Mouse (Mus musculus): Measurements from ENCODE around the gene Phc2. TPM values are rescaled to one million over a fixed set of nuclear protein-coding genes. Genes with fewer than 3 reads are reported as not detected.

The Phc2 gene
- polyA plus RNA-seq, 1 experiment from 2014 or later = 27.1 TPM

GRCm38 (mm10) chr4:128721761-128722160 is 67.3 kb downstream of the Phc2 start:
- no peak for DNase-seq (ENCODE audit: low spot score)
- no peaks in the 10 kb centered on the region for H3K27me3 ChIP-seq (ENCODE audit: control insufficient read depth, insufficient read depth, low read length)
- H3K9me3 ChIP-seq (ENCODE audit: control insufficient read depth, low read length) = no peaks in the 10 kb centered on the region
- H3K4me3 ChIP-seq (ENCODE audit: low read depth, low read length) = no peak overlapping the region
- H3K27ac ChIP-seq (replicated peaks) = no peak overlapping the region
- no peaks in the 10 kb centered on the region for H3K36me3 ChIP-seq (ENCODE audit: control insufficient read depth, insufficient read depth, low read length)
- no peak overlapping the region for H3K4me2 ChIP-seq (replicated peaks; ENCODE audit: low read depth)
- TF ChIP-seq EP300 (optimal IDR thresholded peaks at IDR 0.05) (no peak), CTCF (IDR thresholded peaks at IDR 0.05; ENCODE audit: low read depth) (no peak)
- H3K4me1 ChIP-seq (replicated peaks; ENCODE audit: control insufficient read depth, insufficient read depth) = 0 out of 2 replicates have a peak, but pooled peaks cover 2% of the 10 kb centered on the region
- no peak for ATAC-seq (ENCODE audit: low FRiP score, low TSS enrichment)
- no peak overlapping the region for H3K9ac ChIP-seq (ENCODE audit: low read length)
- WGBS = 85% methylated on average over 4 of the region's 4 CpGs

DNA sequence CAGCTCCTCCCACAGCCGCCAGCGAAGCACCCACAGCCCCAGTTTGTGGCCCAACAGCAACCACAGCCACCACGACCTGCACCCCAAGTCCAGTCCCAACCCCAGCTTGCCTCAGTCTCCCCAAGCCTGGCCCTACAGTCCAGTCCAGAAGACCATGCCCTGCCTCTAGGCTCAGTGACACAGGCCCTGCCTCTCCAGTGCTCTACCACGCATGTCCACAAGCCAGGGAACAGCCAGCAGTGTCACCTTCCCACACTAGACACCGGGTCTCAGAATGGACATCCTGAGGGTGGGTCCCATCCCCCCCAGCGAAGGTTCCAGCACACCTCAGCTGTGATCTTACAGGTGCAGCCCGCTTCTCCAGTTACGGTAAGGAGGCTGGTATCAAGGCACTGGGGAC is 68.4 kb downstream of the Phc2 start:
- no peak for TF ChIP-seq CTCF (IDR thresholded peaks at IDR 0.05; ENCODE audit: low read depth)
- no peak for TF ChIP-seq EP300 (optimal IDR thresholded peaks at IDR 0.05)
- DNase-seq (ENCODE audit: low spot score) = no peak
- no peak overlapping the region for H3K9ac ChIP-seq (ENCODE audit: low read length)
- H3K27me3 ChIP-seq (ENCODE audit: control insufficient read depth, insufficient read depth, low read length) = no peaks in the 10 kb centered on the region
- no peak overlapping the region for H3K4me3 ChIP-seq (ENCODE audit: low read depth, low read length)
- no peaks in the 10 kb centered on the region for H3K9me3 ChIP-seq (ENCODE audit: control insufficient read depth, low read length)
- 0 out of 2 replicates have a peak, but pooled peaks cover 2% of the 10 kb centered on the region for H3K4me1 ChIP-seq (replicated peaks; ENCODE audit: control insufficient read depth, insufficient read depth)
- no peak overlapping the region for H3K27ac ChIP-seq (replicated peaks)
- WGBS = 92% methylated on average over 8 of the region's 8 CpGs
- no peak for ATAC-seq (ENCODE audit: low FRiP score, low TSS enrichment)
- H3K4me2 ChIP-seq (replicated peaks; ENCODE audit: low read depth) = no peak overlapping the region
- no peaks in the 10 kb centered on the region for H3K36me3 ChIP-seq (ENCODE audit: control insufficient read depth, insufficient read depth, low read length)

DNA sequence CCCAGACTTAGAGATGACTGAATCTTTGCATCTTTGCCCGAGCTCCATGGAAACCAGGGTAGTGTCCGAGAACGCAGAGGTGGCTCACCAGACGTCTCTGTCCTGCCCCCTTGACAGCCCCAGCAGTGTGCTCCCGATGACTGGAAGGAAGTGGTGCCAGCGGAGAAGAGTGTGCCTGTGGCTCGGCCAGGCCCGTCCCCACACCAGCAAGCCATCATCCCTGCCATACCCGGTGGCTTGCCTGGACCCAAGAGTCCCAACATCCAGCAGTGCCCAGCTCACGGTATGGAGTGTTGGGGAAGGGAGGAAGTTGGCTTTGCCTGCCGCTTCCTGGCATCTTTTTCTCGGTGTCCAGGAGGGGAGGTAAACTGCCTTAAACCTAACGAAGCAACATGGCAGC is 68.9 kb downstream of the Phc2 start:
- H3K9me3 ChIP-seq (ENCODE audit: control insufficient read depth, low read length) = no peaks in the 10 kb centered on the region
- no peaks in the 10 kb centered on the region for H3K27me3 ChIP-seq (ENCODE audit: control insufficient read depth, insufficient read depth, low read length)
- TF ChIP-seq EP300 (optimal IDR thresholded peaks at IDR 0.05) (no peak), CTCF (IDR thresholded peaks at IDR 0.05; ENCODE audit: low read depth) (no peak)
- H3K9ac ChIP-seq (ENCODE audit: low read length) = no peak overlapping the region
- no peak overlapping the region for H3K4me2 ChIP-seq (replicated peaks; ENCODE audit: low read depth)
- H3K4me3 ChIP-seq (ENCODE audit: low read depth, low read length) = no peak overlapping the region
- 0 out of 2 replicates have a peak, but pooled peaks cover 2% of the 10 kb centered on the region for H3K4me1 ChIP-seq (replicated peaks; ENCODE audit: control insufficient read depth, insufficient read depth)
- no peak overlapping the region for H3K27ac ChIP-seq (replicated peaks)
- DNase-seq (ENCODE audit: low spot score) (no peak), ATAC-seq (ENCODE audit: low FRiP score, low TSS enrichment) (no peak)
- 88% methylated on average over 13 of the region's 13 CpGs for WGBS
- H3K36me3 ChIP-seq (ENCODE audit: control insufficient read depth, insufficient read depth, low read length) = no peaks in the 10 kb centered on the region

DNA sequence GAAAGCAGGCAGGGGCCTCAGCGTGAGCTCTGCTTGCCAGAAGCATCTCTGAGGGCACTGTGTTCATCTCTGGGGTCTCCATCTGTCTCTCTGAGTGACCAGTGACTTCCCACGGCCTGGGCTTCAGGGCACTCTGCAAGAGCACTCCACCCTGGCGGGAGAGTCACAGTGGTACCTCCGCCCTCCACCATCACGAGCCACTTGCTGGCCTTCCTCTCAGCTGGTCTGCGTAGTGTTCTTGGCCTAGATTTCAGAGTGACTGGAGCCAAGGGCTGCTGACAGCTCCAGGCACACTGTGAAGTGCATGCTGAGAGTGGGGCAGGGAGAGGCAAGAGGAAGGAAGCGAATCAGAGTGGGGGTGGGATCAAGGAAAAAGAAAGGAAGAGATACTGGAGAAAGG is 69.6 kb downstream of the Phc2 start:
- H3K27ac ChIP-seq (replicated peaks) = no peak overlapping the region
- ATAC-seq (ENCODE audit: low FRiP score, low TSS enrichment) = no peak
- TF ChIP-seq EP300 (optimal IDR thresholded peaks at IDR 0.05) = no peak
- TF ChIP-seq CTCF (IDR thresholded peaks at IDR 0.05; ENCODE audit: low read depth) = no peak
- H3K9me3 ChIP-seq (ENCODE audit: control insufficient read depth, low read length) = no peaks in the 10 kb centered on the region
- 0 out of 2 replicates have a peak, but pooled peaks cover 2% of the 10 kb centered on the region for H3K4me1 ChIP-seq (replicated peaks; ENCODE audit: control insufficient read depth, insufficient read depth)
- 70% methylated on average over 7 of the region's 7 CpGs for WGBS
- no peak overlapping the region for H3K9ac ChIP-seq (ENCODE audit: low read length)
- no peaks in the 10 kb centered on the region for H3K36me3 ChIP-seq (ENCODE audit: control insufficient read depth, insufficient read depth, low read length)
- H3K27me3 ChIP-seq (ENCODE audit: control insufficient read depth, insufficient read depth, low read length) = no peaks in the 10 kb centered on the region
- H3K4me3 ChIP-seq (ENCODE audit: low read depth, low read length) = no peak overlapping the region
- no peak for DNase-seq (ENCODE audit: low spot score)
- H3K4me2 ChIP-seq (replicated peaks; ENCODE audit: low read depth) = no peak overlapping the region

DNA sequence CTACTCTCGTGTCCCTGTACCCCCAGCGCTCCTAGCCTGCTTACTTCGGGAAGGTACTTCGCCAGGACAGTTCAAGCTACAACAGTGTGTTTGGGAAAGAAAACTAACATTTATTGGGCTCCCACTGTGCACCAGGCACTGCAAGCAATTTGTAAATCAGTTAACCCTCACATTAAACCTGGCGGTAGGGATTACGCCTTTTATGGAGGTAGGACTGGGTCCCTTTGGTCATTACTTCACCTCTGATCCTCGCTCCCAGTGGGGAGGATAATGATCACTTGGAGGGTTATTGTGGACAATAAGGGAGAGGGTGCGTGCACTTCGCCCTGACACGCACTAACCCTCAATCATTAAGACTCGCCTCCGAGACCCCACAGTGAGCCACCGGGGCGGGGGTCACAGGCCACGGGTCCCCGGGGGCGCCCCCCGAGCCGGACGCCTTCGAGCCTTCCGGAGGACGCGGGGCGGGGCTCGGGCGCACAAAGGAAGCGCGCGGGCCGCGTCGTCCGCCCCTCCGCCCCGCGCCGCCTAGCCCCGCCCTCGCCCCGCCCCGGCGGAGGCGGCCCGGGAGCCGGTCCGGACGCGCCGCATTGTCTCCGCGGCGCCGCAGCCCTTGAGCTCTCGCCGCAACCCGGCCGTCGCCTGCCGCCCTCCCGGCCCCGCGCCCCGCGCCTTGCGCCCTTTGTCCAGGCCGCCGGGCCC is 72.7 kb downstream of the Phc2 start:
- no peak for TF ChIP-seq EP300 (optimal IDR thresholded peaks at IDR 0.05)
- TF ChIP-seq CTCF (IDR thresholded peaks at IDR 0.05; ENCODE audit: low read depth) = no peak
- no peaks in the 10 kb centered on the region for H3K9me3 ChIP-seq (ENCODE audit: control insufficient read depth, low read length)
- peaks cover 9% of the 10 kb centered on the region for H3K4me1 ChIP-seq (replicated peaks; ENCODE audit: control insufficient read depth, insufficient read depth)
- peak overlapping the region; percentile 98 for H3K9ac ChIP-seq (ENCODE audit: low read length)
- DNase-seq (ENCODE audit: low spot score) = peak; percentile 85
- H3K27ac ChIP-seq (replicated peaks) = peak overlapping the region; percentile 98
- WGBS = 3% methylated on average over 45 of the region's 68 CpGs
- no peaks in the 10 kb centered on the region for H3K36me3 ChIP-seq (ENCODE audit: control insufficient read depth, insufficient read depth, low read length)
- peak overlapping the region; percentile 60 for H3K4me2 ChIP-seq (replicated peaks; ENCODE audit: low read depth)
- H3K4me3 ChIP-seq (ENCODE audit: low read depth, low read length) = peak overlapping the region; percentile 84
- H3K27me3 ChIP-seq (ENCODE audit: control insufficient read depth, insufficient read depth, low read length) = no peaks in the 10 kb centered on the region
- ATAC-seq (ENCODE audit: low FRiP score, low TSS enrichment) = peak; percentile 93

- Histone ChIP-seq H3K9me3 (ENCODE audit: control insufficient read depth, low read length) (no peaks in the 10 kb centered on the region), H3K27ac (replicated peaks) (peak overlapping the region; percentile 98), H3K36me3 (ENCODE audit: control insufficient read depth, insufficient read depth, low read length) (no peaks in the 10 kb centered on the region), H3K27me3 (ENCODE audit: control insufficient read depth, insufficient read depth, low read length) (no peaks in the 10 kb centered on the region), H3K9ac (ENCODE audit: low read length) (peak overlapping the region; percentile 98), H3K4me3 (ENCODE audit: low read depth, low read length) (peak overlapping the region; percentile 84), H3K4me2 (replicated peaks; ENCODE audit: low read depth) (peak overlapping the region; percentile 60), H3K4me1 (replicated peaks; ENCODE audit: control insufficient read depth, insufficient read depth) (peaks cover 9% of the 10 kb centered on the region)
- peak; percentile 93 for ATAC-seq (ENCODE audit: low FRiP score, low TSS enrichment)
- TF ChIP-seq CTCF (IDR thresholded peaks at IDR 0.05; ENCODE audit: low read depth) (no peak), EP300 (optimal IDR thresholded peaks at IDR 0.05) (no peak)
- DNase-seq (ENCODE audit: low spot score) = peak; percentile 78
- under 1% methylated on average over 61 of the region's 65 CpGs for WGBS
Observed at GRCm38 (mm10) chr4:128727721-128728430, 73.4 kb downstream of the Phc2 start.

Data from stomach, postnatal 0 days (tissue).